Mouse (Mus musculus): Measurements from ENCODE around the gene Cox19.
"Not testable (repeated sequence)": the region's sequence is repeated elsewhere in the genome, so short reads cannot be mapped to it uniquely, and the experiment has no call there.

Cox19 gene

GRCm38 (mm10) chr5:139351134-139351533, at the start of gene Cox19:
TSS of gene Cox19 (minus strand) at chr5:139351418.
- no peak for DNase-seq

- no peak for DNase-seq
Observed at GRCm38 (mm10) chr5:139399991-139400390, 48.8 kb upstream of the Cox19 start.

- no peak for DNase-seq
Observed at GRCm38 (mm10) chr5:139398786-139399185, 47.6 kb upstream of the Cox19 start.

GRCm38 (mm10) chr5:139397959-139398753, 46.9 kb upstream of the Cox19 start:
- peak; percentile 95 for DNase-seq

GRCm38 (mm10) chr5:139397359-139397916, 46.2 kb upstream of the Cox19 start:
- no peak for DNase-seq

- no peak for DNase-seq
Observed at GRCm38 (mm10) chr5:139395528-139395927, 44.3 kb upstream of the Cox19 start.

GRCm38 (mm10) chr5:139394399-139394798, 43.2 kb upstream of the Cox19 start:
- DNase-seq: no peak

GRCm38 (mm10) chr5:139393197-139393588, 42.0 kb upstream of the Cox19 start:
- DNase-seq: no peak

GRCm38 (mm10) chr5:139392219-139393196, 41.3 kb upstream of the Cox19 start:
- no peak for DNase-seq

GRCm38 (mm10) chr5:139391309-139391990, 40.2 kb upstream of the Cox19 start:
- no peak for DNase-seq

GRCm38 (mm10) chr5:139390324-139391119, 39.3 kb upstream of the Cox19 start:
- DNase-seq: not testable (repeated sequence)

- peak; percentile 80 for DNase-seq
Observed at GRCm38 (mm10) chr5:139389676-139390061, 38.5 kb upstream of the Cox19 start.

GRCm38 (mm10) chr5:139388694-139389675, 37.8 kb upstream of the Cox19 start:
- no peak for DNase-seq

GRCm38 (mm10) chr5:139388195-139388570, 37.0 kb upstream of the Cox19 start:
- no peak for DNase-seq

GRCm38 (mm10) chr5:139387329-139388194, 36.3 kb upstream of the Cox19 start:
- peak; percentile 65 for DNase-seq

GRCm38 (mm10) chr5:139386047-139386446, 34.8 kb upstream of the Cox19 start:
- DNase-seq: no peak

- DNase-seq: no peak
Observed at GRCm38 (mm10) chr5:139384531-139384930, 33.3 kb upstream of the Cox19 start.

GRCm38 (mm10) chr5:139383234-139383633, 32.0 kb upstream of the Cox19 start:
- no peak for DNase-seq

GRCm38 (mm10) chr5:139382760-139383159, 31.5 kb upstream of the Cox19 start:
- peak; percentile 71 for DNase-seq

Measured in lung, postnatal 14 days (tissue).